Mouse (Mus musculus) heart, adult 10 weeks (tissue): ENCODE results near the gene Scn3a. TPM values are rescaled to one million over a fixed set of nuclear protein-coding genes. Genes with fewer than 3 reads are reported as not detected.

Experiments
- polyA plus RNA-seq: library from polyadenylated mRNA; stranded (reverse); fragments of 350-450 nt; fragmentation: Illumina TruSeq; extraction: RNeasy Lipid Tissue Mini Kit (QIAGEN cat#74804); gene quantifications from one replicate; pipeline ENCODE4 v1.2.3, GENCODE M21; 2014; ENCODE audit warnings: low read depth, low replicate concordance

Scn3a gene
- polyA plus RNA-seq = 0.63 TPM

GRCm38 (mm10) chr2:65566793-65567787 is at the start of gene Scn3a:
Gene Scn3a, minus strand, starts transcription at chr2:65567627.

Other genes starting within 250 kb of the Scn3a start
- gene Slc38a11, start 203.6 kb downstream of the Scn3a start, polyA plus RNA-seq = 2.4 TPM
- gene Scn2a, start 53.1 kb upstream of the Scn3a start, polyA plus RNA-seq = 0.10 TPM